Mouse (Mus musculus): ENCODE data around the gene Mif.

GRCm38 (mm10) chr10:75853452-75853851 lies 6.6 kb downstream of the Mif start:
- TF ChIP-seq EP300 (IDR thresholded peaks at IDR 0.05; ENCODE audit: insufficient read depth, low read depth, low read length) (0 out of 2 replicates have a peak, but pooled peaks have one; percentile 6), CTCF (IDR thresholded peaks at IDR 0.05) (peak; percentile 83), POLR2A (IDR thresholded peaks at IDR 0.05; ENCODE audit: insufficient read depth, low read depth, low read length) (no peak)

All from heart, adult 2 months (tissue).